Mouse (Mus musculus): Measurements from ENCODE around the gene Cox17.

Gene Cox17

DNA sequence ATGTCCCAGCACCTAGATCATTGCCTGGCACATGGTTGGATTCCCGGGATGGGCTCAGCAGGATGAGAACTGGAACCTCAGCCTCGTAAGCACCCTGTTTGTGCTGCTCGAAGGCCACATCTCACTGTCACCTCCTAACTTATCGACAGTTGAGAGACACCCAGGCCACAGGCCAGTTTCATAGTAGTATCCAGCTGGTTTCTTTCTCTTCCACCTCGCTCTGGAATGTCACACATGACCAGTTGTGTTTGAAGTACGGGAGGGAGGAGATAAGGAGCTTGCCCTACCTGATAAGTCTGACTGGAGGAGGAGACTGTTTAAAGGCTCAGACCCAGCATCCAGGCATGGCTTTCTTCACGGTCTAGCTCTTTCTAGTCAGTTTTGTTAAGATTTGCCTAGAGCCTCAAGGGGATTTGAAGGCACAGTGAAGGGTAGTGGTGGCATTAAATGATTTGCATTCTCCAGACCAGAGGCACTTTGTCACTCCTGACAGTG, 3.6 kb downstream of the Cox17 start:
- peak; percentile 42 to 43 for DNase-seq

DNA sequence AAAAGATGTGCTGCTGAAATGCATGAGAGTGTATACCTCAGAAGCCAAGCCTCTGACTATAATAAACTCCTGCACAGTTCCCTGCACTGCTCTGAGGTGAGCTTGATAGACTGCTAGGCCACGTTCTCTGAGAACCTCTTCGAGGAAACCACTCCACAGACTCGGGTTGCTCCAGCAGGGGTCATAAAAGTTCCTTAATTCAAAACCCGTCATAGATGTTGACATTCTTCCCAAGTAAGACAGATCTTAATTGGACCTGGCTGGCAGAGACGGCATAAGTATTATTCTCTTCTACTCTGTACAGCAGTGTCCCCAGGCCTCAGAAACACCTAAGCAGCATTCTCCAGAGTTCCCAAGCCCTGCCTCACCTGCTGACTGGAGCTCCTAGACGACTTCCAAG, 4.1 kb downstream of the Cox17 start:
- DNase-seq: no peak

DNA sequence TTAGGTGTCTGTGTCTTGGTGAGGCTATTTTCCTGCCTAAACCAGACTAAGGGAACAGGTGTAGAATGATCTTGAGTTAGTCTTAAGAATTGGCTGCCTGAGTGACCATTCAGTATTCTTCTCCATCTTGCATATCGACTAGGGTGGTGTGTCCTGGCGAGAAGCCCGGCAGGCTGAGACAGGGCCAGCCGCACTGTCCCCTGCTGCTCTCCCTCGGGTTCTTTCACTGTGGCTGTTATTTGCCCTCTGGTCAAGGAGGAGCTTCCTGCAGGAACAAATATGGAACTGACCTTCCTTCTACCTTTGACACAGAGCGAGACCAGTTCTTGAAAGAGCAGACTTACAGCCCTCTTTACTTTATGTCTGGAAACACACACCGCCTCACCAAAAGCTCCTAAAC, 5.2 kb downstream of the Cox17 start:
- no peak for DNase-seq

DNA sequence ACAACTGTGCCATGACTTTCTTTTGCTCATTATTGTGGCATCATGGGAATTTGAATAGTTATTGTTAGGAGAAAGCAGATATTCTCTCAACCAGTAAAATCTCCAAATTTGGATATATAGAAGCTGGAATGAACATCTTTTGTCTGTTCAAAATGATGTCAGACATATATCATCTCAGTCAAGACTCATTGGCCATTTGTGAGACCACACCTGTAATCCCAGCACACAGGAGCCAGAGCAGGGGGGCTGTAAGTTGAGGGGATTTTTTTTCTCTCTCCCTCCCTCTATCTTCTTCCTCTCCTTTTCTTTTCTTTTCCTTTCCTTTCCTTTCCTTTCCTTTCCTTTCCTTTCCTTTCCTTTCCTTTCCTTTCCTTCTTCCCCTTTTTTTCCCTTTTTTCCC, 6.1 kb downstream of the Cox17 start:
- DNase-seq: no peak

DNA sequence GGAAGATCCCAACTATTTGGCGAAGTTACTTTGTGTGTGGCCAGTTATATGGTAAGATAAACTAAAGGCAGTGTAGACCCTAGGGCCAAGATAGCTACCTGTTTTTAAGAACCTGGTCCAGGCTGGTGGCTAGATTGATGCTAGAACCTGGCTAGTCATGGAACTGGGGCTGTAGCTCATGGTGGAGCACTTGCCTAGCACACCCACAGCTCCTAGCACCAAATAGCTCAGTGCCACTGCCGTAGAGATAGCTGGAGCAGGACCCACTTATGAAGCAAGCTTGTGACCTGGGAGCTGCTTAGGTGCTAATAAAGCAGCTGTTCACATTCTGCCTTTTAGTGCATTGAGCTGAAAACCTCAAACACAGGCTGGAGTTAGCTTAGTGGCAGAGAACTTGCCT, 6.9 kb downstream of the Cox17 start:
- no peak for DNase-seq

DNA sequence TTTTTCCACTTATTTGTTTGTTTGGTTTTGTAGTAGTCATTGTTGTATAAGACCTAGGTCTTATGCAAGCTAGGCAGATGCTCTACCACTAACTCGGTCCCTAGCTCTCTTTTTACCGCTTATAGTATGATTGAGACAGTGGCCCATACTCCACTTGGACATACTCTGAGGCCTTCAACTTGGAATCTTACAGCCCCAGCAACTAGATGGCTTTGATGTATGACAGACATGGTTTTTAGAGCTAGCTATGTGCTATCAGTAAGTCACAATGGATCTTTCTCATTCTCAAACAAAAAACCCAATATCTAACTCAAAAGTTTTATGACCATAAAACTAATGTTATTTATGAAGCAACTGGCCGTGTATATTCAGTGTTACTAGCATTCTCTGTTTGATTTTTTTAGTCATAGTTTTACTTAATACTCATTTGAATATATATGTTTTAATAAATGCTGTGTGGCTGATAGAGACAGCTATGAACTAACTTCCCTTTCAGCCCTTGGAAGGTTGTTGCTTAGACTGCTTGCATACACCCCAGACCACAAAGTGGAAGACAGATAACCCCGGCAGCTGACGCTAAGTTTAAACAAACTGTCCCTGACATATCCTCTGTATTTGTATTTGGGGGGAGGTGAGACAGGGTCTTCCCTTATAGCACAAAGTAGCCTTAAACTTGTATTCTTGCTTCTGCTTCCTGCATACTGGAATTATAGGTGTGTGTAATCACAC, 7.6 kb downstream of the Cox17 start:
- no peak for DNase-seq

DNA sequence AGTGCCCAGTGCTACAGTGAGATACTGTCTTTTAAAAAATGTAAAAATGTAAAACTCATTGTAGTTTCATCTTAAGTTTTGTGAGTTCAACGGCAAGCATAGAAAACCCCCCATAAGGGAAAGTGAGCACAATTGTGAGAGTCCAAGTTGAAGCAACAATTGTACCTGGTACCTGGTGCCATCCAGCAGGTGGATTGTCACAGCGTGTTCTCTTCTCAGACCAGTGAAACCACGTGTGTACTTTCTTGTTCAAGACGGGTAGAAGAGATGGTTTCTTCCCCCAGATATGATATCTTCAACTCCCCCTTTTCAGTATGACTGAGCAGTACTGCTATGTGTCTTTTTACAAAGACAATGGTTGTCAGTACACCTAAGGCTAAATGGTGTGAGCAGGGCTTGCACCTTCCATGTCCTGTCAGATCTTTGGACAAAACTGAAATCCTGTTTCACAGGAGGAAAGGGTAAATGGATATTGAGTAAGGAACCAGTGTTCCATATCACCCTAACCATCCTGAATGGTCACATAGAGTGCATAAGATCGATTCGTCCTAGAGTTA, 11.5 kb downstream of the Cox17 start:
- no peak for DNase-seq

DNA sequence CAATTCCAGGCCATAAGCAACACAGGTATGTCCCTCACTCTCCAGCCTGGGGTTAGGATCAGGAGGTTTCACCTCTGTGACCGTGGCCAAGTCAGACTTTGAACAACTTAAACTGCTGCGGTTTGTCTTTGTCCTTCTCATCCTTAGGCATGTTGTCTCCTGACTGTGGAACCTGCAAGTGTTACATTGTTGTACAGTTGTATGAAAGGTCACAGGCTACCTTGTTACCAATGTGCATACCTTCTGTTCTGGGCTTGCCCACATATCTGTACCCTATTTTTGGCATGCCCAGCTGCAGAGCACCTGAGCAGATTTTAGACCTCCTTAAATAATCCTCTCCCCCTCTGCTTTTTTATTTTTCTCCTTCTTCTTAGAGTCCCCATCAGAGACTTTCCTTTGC, 12.4 kb downstream of the Cox17 start:
- no peak for DNase-seq

DNA sequence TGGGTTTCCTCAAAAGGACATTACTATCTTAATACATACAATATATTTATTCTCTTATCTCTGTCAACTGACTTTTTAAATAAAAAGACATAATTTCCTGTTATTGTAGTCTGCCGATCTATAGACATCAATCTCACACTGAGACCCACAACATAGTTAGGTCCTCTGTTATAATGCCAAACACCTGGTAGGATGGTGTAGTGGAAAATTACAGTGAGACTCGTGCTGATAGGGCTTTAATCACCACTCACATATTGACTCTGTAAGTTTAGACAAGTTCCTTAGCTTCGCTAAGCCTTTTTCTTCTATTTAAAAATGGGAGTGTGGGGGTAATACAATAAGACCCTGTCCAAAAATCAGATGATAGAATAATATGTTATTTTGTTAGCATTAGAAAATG, 13.1 kb downstream of the Cox17 start:
- DNase-seq: no peak

DNA sequence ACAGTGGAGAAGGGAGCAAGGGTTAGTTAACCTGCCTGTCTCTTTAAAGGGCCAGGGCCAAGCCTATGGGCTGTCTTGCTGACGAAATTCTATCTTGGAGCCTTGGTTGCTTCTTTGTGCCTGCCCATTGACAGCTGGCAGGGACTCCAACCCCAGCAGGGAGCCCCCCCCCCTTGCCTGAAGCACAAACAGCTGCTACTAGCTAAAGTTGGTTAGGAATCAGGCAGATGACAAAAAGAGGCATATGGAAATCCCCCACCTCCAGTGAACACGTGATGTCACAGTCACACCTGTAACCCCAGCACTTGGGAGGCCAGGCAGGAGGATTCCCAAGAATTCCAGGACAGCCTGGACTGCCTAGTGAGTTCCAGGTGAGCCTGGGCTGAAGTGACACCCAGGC, 13.5 kb downstream of the Cox17 start:
- no peak for DNase-seq

DNA sequence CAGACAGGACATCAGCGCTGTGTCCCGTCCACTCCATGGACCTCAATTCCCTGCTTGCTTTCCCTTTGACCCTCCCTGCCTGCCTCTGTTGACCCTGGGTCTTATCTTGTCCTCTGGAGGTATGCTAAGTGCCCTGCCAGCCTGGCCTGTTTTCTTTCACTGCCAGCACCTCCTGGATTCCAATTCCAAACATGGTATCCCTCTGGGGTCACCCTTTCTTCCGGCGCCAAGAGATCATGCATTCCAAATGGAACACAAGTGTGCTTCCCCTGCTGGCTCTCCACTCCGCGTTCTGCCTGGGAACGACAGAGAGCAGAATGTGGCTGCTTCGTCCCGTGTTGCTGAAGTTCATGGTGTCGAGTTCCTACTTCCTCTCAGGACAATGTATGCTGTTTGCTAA, 15.1 kb downstream of the Cox17 start, which contains the start of gene Popdc2:
Popdc2 (plus strand) TSS at position 277 of the 400 bp plus-strand sequence.
- DNase-seq: peak; percentile 31 to 39

DNA sequence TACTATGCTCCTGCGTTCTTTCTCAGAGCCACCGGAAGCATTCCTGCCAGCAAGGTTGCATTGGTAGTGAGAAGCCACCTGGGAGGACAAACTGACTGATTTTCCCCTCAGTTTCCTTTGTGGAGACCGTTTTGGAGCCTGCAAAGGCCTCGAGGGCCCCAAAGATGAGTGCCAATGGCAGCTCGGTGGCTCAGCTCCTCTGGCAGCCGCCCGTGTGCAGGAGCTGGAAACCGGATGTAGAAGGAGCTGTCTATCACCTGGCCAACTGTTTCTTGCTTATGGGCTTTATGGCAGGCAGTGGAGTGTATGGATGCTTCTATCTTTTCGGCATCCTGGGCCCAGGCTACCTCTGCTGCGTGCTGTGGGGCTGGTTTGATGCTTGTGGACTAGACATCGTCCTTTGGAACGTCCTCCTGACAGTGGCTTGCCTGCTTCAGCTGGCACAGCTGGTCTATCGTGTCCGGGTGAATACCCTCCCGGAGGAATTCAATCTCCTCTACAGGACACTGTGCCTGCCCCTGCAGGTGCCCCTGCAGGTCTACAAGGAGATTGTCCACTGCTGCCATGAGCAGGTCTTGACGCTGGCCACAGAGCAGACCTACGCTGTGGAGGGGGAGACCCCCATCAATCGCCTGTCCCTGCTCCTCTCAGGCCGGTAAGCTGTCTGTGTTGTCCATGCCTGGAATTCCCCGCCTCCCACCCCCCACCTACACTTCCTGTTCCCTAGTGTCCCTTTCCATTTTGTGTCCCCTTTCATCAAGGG, 15.9 kb downstream of the Cox17 start:
- DNase-seq: no peak

DNA sequence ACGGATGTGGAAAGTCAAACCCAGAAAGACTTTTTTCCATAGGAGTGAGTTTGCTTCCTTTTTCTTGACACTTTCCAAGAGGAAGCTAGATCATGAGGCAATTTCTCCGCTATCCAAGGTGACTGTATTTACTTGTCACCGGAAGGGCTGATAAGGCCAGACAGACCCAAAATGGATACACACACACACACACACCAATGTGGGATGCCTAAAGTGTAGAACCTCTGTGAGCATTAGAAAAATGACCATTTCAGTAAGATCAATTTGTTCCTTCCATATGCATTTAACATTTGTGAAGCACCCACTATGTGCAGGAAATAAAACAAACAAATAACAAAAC, 16.4 kb downstream of the Cox17 start:
- no peak for DNase-seq

DNA sequence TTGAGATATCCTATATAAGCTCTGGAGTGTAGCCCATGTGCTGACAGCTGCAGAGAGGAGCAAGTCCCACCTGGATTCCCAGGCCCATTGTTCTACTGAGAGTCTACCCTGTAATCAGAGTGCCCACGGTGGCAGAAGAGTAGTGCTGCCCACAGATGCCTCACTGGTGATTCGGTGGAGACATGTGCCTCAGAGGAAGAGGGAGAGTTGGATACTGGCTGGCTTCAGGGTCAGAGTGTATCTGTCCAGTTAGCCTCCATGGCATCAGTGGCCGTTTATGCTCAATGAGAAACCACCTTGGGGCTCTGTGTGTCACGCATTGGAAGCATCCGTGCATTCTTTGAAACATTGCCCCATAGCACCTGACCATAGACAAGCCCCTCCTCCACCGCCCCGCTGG, 16.9 kb downstream of the Cox17 start:
- no peak for DNase-seq

DNA sequence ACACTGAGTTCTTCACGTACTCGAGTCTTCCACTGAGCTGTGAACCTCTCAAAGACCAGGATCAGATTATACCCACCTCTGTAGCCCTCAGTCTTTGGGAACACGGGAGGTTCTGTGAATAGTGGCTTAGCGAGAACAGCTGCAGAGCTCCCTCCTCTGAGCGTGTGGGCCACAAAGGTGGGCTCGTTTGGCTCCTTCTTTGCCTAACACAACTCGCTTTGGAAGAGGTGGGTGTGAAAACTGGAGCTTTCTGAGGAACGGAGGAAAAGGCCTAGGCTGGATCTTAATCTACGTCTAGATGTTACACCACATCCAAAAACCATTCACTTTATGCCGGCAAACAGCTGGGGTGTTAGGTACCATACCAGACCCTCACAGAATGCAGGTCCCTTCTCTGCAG, 18.6 kb downstream of the Cox17 start:
- no peak for DNase-seq

DNA sequence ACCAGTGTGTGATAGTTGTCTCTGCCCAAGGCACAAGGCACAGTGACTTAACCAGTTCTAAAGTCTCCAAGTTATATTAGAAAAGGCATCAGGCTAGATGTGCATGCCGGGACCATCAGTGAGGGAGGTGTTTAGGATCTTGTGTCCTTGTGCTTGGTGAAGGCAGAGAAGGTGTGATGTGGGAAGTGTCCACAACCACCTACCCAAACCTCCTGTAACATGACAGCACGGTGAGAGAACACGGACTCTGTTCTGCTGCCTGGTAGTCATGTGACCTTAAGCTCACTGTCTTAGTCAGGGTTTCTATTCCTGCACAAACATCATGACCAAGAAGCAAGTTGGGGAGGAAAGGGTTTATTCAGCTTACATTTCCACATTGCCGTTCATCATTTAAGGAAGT, 19.4 kb downstream of the Cox17 start:
- DNase-seq: no peak

DNA sequence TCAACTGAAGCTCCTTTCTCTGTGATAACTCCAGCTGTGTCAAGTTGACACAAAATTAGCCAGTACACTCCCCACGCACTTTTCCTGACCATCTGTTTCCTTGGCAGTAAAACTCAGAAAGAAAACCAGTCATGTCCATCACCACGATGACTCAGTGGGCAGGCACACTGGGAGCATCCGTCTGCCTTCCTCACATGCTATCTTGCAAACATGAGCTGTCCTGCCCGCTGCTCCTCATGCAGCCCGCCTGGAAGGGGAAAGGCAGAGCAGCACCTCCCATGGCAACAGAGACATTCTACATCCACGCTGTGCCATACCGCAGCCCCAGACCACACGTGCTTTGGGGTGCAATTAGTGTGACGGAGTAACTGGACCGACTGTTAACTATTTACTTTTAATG, 21.5 kb downstream of the Cox17 start:
- DNase-seq: no peak

DNA sequence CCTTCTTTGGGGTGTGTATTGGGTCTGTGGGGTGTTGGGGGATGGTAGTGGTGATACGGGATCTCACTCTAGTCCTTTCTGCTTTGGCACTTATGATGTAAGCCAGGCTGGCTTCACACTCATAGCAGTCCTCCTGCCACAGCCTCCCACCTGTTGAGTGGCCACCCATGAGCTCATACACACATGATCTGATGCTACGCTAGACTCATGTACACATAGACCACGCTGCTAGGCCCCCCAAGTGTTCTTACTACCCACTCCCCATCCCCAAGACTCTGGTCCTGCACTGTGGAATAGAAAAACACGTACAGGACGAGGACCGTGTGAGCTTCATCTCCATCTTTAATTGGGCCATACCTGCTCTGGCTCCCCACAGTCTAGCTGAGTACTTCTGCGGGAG, 22.2 kb downstream of the Cox17 start:
- no peak for DNase-seq

DNA sequence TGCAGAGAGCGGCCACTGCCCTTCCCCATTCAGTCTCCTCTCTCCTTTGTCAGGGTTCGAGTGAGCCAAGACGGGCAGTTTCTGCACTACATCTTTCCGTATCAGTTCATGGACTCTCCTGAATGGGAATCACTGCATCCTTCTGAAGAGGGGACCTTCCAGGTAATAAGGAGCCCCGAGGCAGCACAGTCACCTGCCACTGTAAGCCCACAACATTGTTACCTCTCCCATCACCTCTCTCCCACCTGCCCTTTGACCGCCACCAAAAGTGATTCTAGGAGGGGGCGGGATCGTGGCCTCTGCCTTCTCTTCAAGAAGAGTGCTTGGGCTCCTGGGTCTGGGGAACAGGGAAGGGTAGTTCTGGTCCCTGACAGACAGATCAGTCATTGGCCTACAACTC, 22.6 kb downstream of the Cox17 start:
- DNase-seq: no peak

DNA sequence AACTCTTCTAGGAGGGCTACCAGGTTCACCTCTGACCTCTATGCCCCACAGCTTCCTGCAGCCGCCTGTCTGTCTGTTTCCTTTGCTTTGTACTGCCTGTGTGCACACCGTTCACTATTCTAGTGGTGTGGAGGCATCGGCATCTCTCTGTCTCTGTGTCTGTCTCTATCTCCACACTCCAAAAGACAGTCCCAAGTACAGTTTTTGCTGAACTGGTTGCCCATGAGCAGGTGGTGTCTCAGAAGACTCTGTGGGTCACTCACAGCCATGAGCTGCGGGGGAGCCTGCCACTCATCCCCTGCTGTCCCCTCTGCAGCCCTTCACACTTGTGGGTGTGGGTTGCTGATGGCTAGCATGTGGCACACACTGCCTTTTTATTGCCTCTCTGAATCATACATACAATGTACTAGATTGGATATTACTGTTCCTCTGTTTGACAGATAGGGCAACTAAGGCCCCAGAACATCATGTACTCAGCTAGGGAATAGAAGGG, 23.2 kb downstream of the Cox17 start:
- no peak for DNase-seq

DNA sequence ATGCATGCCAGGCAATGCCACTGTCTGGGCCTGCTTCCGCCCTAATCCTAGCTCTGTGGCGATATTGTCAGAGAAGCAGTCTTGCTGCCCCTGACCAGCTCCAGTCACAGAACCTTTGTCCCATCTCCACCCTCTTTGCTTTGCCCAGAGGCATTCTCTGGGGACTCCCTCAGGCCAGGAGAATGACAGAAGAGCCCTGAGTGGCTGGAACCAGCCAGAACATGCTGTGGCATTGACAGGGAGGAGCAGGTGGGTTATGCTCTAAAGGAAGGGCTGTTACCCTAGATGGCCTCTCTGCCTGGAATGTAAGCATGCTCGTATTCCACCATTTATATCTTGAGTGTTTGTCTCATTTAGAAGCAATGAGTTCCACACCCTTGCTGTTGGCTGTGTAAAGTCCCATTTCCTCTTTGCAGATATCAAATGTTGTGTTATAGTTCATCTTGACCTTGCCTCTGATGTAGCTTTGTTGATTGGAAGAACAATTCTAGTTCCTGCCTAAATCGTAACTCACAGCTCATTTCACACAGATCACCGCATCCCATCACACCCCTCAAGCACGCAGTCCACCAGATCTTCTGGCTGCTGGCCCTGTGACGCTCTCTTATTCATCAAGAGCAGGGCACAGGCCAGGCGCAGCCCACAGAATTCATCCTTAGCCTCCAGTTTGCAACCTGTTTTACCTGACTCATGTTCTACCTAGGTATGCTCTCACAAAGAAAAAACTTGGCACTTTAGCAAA, 24.0 kb downstream of the Cox17 start:
- DNase-seq: no peak

DNA sequence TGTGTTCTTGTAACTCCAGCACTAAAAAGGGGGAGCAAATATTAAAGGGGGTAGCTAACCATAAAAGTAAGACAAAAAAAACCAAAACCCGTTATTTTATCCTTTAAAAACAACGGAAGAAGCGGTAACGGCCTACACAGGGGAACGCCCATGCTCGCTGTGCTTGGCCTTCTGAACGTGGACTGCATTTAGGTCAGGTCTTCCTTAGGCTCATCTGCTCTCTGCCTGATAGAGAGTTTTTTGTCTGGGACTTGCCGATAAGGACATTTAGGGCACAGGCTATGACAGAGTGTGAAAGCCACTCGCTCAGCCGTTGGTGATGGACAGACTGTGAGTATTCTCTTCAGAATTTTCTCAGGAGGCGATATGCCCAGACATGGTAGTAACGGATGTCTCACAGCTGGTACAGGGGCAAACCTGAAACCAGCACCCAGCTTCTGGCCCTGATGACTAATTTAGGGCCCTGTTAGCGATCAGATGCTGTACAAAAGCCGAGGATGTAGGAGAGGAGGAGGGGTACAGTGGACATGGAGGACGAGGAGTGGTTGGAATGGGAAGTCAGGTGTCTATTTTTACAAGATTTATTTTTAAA, 25.0 kb downstream of the Cox17 start:
- no peak for DNase-seq

DNA sequence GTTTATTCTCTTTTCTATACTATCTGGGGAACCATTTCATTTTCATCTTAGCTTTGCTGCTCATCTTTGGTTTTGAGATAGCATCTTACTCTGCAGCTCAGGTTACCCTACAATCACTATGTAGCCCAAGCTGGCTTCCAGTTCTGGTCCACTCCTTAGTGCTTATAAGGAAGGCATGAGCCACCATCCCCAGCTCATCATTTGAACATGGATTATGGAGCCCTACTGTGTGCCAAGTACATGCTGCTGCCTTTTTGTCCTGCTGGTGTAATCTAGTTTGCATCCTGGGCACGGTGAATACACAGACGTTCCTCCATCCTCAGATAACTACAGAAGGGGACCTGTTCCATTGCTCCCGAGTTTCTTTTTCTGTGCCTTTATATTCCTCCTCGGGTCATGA, 26.1 kb downstream of the Cox17 start:
- DNase-seq: no peak
